Mouse (Mus musculus) left cerebral cortex, adult 18-20 months (tissue): ENCODE measurements around the gene Meox1. TPM values are rescaled to one million over a fixed set of nuclear protein-coding genes. Genes with fewer than 3 reads are reported as not detected.

Experiments used
- DNase-seq, 2 experiments: peaks; one replicate each; pipeline ENCODE4 v3.0.0; 2021 to 2022; ENCODE audit warnings: low spot score in 2 of 2, mixed read lengths in 1 of 2
- long read RNA-seq, 2 experiments: library from polyadenylated mRNA; stranded (forward); transcript quantifications; one replicate each; pipeline ENCODE4 v2.0.0; 2021
- total RNA-seq, 2 experiments: library from RNA; stranded (reverse); gene quantifications; 2 replicates each; pipeline ENCODE4 v1.2.3; 2021

Gene Meox1
- under 1 TPM; 0.28 to 0.74 TPM for total RNA-seq
- long read RNA-seq, experiment 1: 0 reads
- long read RNA-seq, experiment 2: 0 reads

- DNase-seq: no peak
Observed at GRCm38 (mm10) chr11:101894204-101894603, at the start of gene Meox1. Gene Meox1 (minus strand): TSS chr11:101894374.

GRCm38 (mm10) chr11:101943055-101943454, 48.9 kb upstream of the Meox1 start:
- no peak for DNase-seq

GRCm38 (mm10) chr11:101937108-101937507, 42.9 kb upstream of the Meox1 start:
- no peak for DNase-seq

- DNase-seq: no peak
Observed at GRCm38 (mm10) chr11:101936421-101936820, 42.2 kb upstream of the Meox1 start.

GRCm38 (mm10) chr11:101935743-101936142, 41.6 kb upstream of the Meox1 start:
- no peak for DNase-seq

- no peak for DNase-seq
Observed at GRCm38 (mm10) chr11:101931978-101932377, 37.8 kb upstream of the Meox1 start.

- DNase-seq: peak in 1 of 2 experiments; percentile 12
Observed at GRCm38 (mm10) chr11:101928030-101928762, 34.0 kb upstream of the Meox1 start.

- DNase-seq: no peak
Observed at GRCm38 (mm10) chr11:101926951-101927589, 32.9 kb upstream of the Meox1 start.

- no peak for DNase-seq
Observed at GRCm38 (mm10) chr11:101925636-101926035, 31.5 kb upstream of the Meox1 start.

GRCm38 (mm10) chr11:101924441-101924976, 30.3 kb upstream of the Meox1 start:
- DNase-seq: no peak

GRCm38 (mm10) chr11:101923988-101924387, 29.8 kb upstream of the Meox1 start:
- no peak for DNase-seq

- DNase-seq: no peak
Observed at GRCm38 (mm10) chr11:101921361-101921952, 27.3 kb upstream of the Meox1 start.

- DNase-seq: peak; percentile 85 to 87
Observed at GRCm38 (mm10) chr11:101919660-101920059, 25.5 kb upstream of the Meox1 start.

- no peak for DNase-seq
Observed at GRCm38 (mm10) chr11:101918609-101919008, 24.4 kb upstream of the Meox1 start.

GRCm38 (mm10) chr11:101916772-101917171, 22.6 kb upstream of the Meox1 start:
- no peak for DNase-seq

- no peak for DNase-seq
Observed at GRCm38 (mm10) chr11:101913591-101913990, 19.4 kb upstream of the Meox1 start.

GRCm38 (mm10) chr11:101911855-101912579, 17.8 kb upstream of the Meox1 start:
- DNase-seq: peak in 1 of 2 experiments; percentile 14

GRCm38 (mm10) chr11:101910230-101910946, 16.2 kb upstream of the Meox1 start:
- DNase-seq: peak; percentile 86 to 88

GRCm38 (mm10) chr11:101908777-101909176, 14.6 kb upstream of the Meox1 start:
- no peak for DNase-seq

GRCm38 (mm10) chr11:101905115-101905514, 10.9 kb upstream of the Meox1 start:
- DNase-seq: peak; percentile 60 to 80
